Comparison of ENCODE assay signal across 10 mouse cellular contexts in genomic region chr7:67836117-67836949, GRCm38 (mm10).
DNase-seq lines count a peak whose midpoint lies in the region; ATAC-seq lines count a peak whose summit lies in the region.
"Had no signal": no experiment of that assay in that cellular context is flagged by ENCODE, and none has a peak within 500 bp of the region (broad histone marks: within the 10 kb centered on the region; RNA-seq: fewer than 3 reads in every experiment).

No protein-coding gene starts in this region.

- ATAC-seq in erythroblast, adult 5-6 weeks (replicated peaks; ENCODE audit: low FRiP score, poor library complexity, severe bottlenecking), result no peak
- no peak for ATAC-seq in granulocyte monocyte progenitor cell, adult 5-6 weeks (replicated peaks; ENCODE audit: poor library complexity, severe bottlenecking)
- ATAC-seq: midbrain, embryonic 16.5 days had no signal

- DNase-seq in heart, postnatal 14 days, result peak; percentile 6 to 22
- no peak for DNase-seq in heart, adult 8-10 months (ENCODE audit: low spot score)
- peak; percentile 22 to 67 for DNase-seq in urinary bladder, postnatal 4 days (ENCODE audit: low spot score in 2 of 2)
- no peak for DNase-seq in urinary bladder, adult 18-20 months (ENCODE audit: low spot score in 2 of 2)
- DNase-seq in kidney, postnatal 25 days, result peak; percentile 64 to 77
- no peak for DNase-seq in right cerebral cortex, postnatal 4 days
- DNase-seq: liver, embryonic 13.5 days had no signal

- intact Hi-C loops in heart, postnatal 14 days (cut with DNase I), result no loop called here

Comparison
In these comparisons a context has a peak if more than half of its experiments do, and no peak if none do; other contexts are left out.
1. DNase-seq: peak in heart, postnatal 14 days (2 of 2), urinary bladder, postnatal 4 days (2 of 2) and kidney, postnatal 25 days (2 of 2); none in heart, adult 8-10 months (single experiment), urinary bladder, adult 18-20 months (0 of 2) and right cerebral cortex, postnatal 4 days (single experiment).